Mouse (Mus musculus): Measurements from ENCODE around the gene Agk. TPM values are rescaled to one million over a fixed set of nuclear protein-coding genes. Genes with fewer than 3 reads are reported as not detected.

The Agk gene
- polyA plus RNA-seq, 1 experiment = 11.0 TPM

GRCm38 (mm10) chr6:40438936-40439335 lies 114.0 kb downstream of the Agk start, which contains the start of gene Wee2:
TSS of gene Wee2 (plus strand) at chr6:40439088.
- TF ChIP-seq FOSL1 (IDR thresholded peaks at IDR 0.05; ENCODE audit: insufficient read depth, low read length, poor library complexity, severe bottlenecking) (no peak), MYOD1 (IDR thresholded peaks at IDR 0.05; ENCODE audit: control insufficient read depth, insufficient read length, low read depth) (no peak), USF1 (IDR thresholded peaks at IDR 0.05; ENCODE audit: low read depth) (no peak), CEBPB (IDR thresholded peaks at IDR 0.05; ENCODE audit: low read depth) (no peak)
- H3K79me3 ChIP-seq (ENCODE audit: low read depth) = no peaks in the 10 kb centered on the region
- no peak within 1 kb of the TSS for H3K4me3 ChIP-seq (ENCODE audit: insufficient read depth, poor library complexity, severe bottlenecking)
- H3K27me3 ChIP-seq (ENCODE audit: control insufficient read depth, insufficient read depth, insufficient read length) = peaks cover 15% of the 10 kb centered on the region
- H3K79me2 ChIP-seq (ENCODE audit: control insufficient read depth, insufficient read depth) = no peaks in the 10 kb centered on the region
- no peak within 1 kb of the TSS for H3ac ChIP-seq (ENCODE audit: control insufficient read depth, insufficient read length, low read depth)
- no peaks in the 10 kb centered on the region for H3K36me3 ChIP-seq (ENCODE audit: control insufficient read depth, insufficient read depth)

- Histone ChIP-seq H3K79me3 (ENCODE audit: low read depth) (no peaks in the 10 kb centered on the region), H3K27me3 (ENCODE audit: control insufficient read depth, insufficient read depth, insufficient read length) (peaks cover 15% of the 10 kb centered on the region), H3K36me3 (ENCODE audit: control insufficient read depth, insufficient read depth) (no peaks in the 10 kb centered on the region), H3K79me2 (ENCODE audit: control insufficient read depth, insufficient read depth) (no peaks in the 10 kb centered on the region), H3K4me3 (ENCODE audit: insufficient read depth, poor library complexity, severe bottlenecking) (no peak overlapping the region), H3ac (ENCODE audit: control insufficient read depth, insufficient read length, low read depth) (no peak overlapping the region)
- TF ChIP-seq MAX (IDR thresholded peaks at IDR 0.05) (no peak), CEBPB (IDR thresholded peaks at IDR 0.05; ENCODE audit: low read depth) (no peak), MYOD1 (IDR thresholded peaks at IDR 0.05; ENCODE audit: control insufficient read depth, insufficient read length, low read depth) (no peak), USF1 (IDR thresholded peaks at IDR 0.05; ENCODE audit: low read depth) (no peak), MYOG (IDR thresholded peaks at IDR 0.05; ENCODE audit: control insufficient read depth, extremely low read depth, insufficient read length) (no peak), CTCF (IDR thresholded peaks at IDR 0.05; ENCODE audit: control insufficient read depth, insufficient read depth, insufficient read length) (no peak), FOSL1 (IDR thresholded peaks at IDR 0.05; ENCODE audit: insufficient read depth, low read length, poor library complexity, severe bottlenecking) (no peak)
These were observed 114.8 kb downstream of the Agk start for GRCm38 (mm10) chr6:40439731-40440130.

GRCm38 (mm10) chr6:40441276-40441675 lies 116.3 kb downstream of the Agk start:
- H3ac ChIP-seq (ENCODE audit: control insufficient read depth, insufficient read length, low read depth) = no peak overlapping the region
- H3K79me2 ChIP-seq (ENCODE audit: control insufficient read depth, insufficient read depth) = no peaks in the 10 kb centered on the region
- no peaks in the 10 kb centered on the region for H3K36me3 ChIP-seq (ENCODE audit: control insufficient read depth, insufficient read depth)
- H3K79me3 ChIP-seq (ENCODE audit: low read depth) = no peaks in the 10 kb centered on the region
- H3K4me3 ChIP-seq (ENCODE audit: insufficient read depth, poor library complexity, severe bottlenecking) = no peak overlapping the region
- H3K27me3 ChIP-seq (ENCODE audit: control insufficient read depth, insufficient read depth, insufficient read length) = peaks cover 22% of the 10 kb centered on the region
- no peak for TF ChIP-seq MAX (IDR thresholded peaks at IDR 0.05)
- TF ChIP-seq CEBPB (IDR thresholded peaks at IDR 0.05; ENCODE audit: low read depth) = no peak
- no peak for TF ChIP-seq FOSL1 (IDR thresholded peaks at IDR 0.05; ENCODE audit: insufficient read depth, low read length, poor library complexity, severe bottlenecking)
- TF ChIP-seq USF1 (IDR thresholded peaks at IDR 0.05; ENCODE audit: low read depth) = no peak
- TF ChIP-seq CTCF (IDR thresholded peaks at IDR 0.05; ENCODE audit: control insufficient read depth, insufficient read depth, insufficient read length) = no peak
- TF ChIP-seq MYOG (IDR thresholded peaks at IDR 0.05; ENCODE audit: control insufficient read depth, extremely low read depth, insufficient read length) = no peak
- no peak for TF ChIP-seq MYOD1 (IDR thresholded peaks at IDR 0.05; ENCODE audit: control insufficient read depth, insufficient read length, low read depth)

DNA sequence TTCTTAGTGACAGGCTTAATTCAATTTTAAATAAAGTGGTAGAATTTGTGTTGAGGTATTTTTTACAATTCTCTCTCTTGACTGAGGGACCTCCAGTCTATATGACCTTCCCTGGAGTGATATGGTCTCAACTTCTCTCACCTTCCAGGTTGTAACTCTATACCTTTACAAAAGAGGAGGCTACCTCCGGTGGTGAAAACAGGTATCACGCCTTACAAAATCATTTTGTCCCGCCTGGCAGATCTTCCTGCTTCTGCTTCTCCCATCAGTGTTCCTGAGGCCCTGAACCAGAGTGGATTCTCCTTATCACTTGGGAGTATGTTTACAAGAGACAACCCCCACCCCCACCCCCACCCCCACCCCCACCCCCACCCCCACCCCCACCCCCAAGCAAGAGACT lies 116.8 kb downstream of the Agk start:
- no peaks in the 10 kb centered on the region for H3K79me2 ChIP-seq (ENCODE audit: control insufficient read depth, insufficient read depth)
- no peaks in the 10 kb centered on the region for H3K79me3 ChIP-seq (ENCODE audit: low read depth)
- TF ChIP-seq MYOD1 (IDR thresholded peaks at IDR 0.05; ENCODE audit: control insufficient read depth, insufficient read length, low read depth) (no peak), CTCF (IDR thresholded peaks at IDR 0.05; ENCODE audit: control insufficient read depth, insufficient read depth, insufficient read length) (no peak), MYOG (IDR thresholded peaks at IDR 0.05; ENCODE audit: control insufficient read depth, extremely low read depth, insufficient read length) (no peak), FOSL1 (IDR thresholded peaks at IDR 0.05; ENCODE audit: insufficient read depth, low read length, poor library complexity, severe bottlenecking) (no peak), MAX (IDR thresholded peaks at IDR 0.05) (no peak), USF1 (IDR thresholded peaks at IDR 0.05; ENCODE audit: low read depth) (no peak), CEBPB (IDR thresholded peaks at IDR 0.05; ENCODE audit: low read depth) (no peak)
- H3K4me3 ChIP-seq (ENCODE audit: insufficient read depth, poor library complexity, severe bottlenecking) = no peak overlapping the region
- peaks cover 26% of the 10 kb centered on the region for H3K27me3 ChIP-seq (ENCODE audit: control insufficient read depth, insufficient read depth, insufficient read length)
- H3K36me3 ChIP-seq (ENCODE audit: control insufficient read depth, insufficient read depth) = no peaks in the 10 kb centered on the region
- no peak overlapping the region for H3ac ChIP-seq (ENCODE audit: control insufficient read depth, insufficient read length, low read depth)

DNA sequence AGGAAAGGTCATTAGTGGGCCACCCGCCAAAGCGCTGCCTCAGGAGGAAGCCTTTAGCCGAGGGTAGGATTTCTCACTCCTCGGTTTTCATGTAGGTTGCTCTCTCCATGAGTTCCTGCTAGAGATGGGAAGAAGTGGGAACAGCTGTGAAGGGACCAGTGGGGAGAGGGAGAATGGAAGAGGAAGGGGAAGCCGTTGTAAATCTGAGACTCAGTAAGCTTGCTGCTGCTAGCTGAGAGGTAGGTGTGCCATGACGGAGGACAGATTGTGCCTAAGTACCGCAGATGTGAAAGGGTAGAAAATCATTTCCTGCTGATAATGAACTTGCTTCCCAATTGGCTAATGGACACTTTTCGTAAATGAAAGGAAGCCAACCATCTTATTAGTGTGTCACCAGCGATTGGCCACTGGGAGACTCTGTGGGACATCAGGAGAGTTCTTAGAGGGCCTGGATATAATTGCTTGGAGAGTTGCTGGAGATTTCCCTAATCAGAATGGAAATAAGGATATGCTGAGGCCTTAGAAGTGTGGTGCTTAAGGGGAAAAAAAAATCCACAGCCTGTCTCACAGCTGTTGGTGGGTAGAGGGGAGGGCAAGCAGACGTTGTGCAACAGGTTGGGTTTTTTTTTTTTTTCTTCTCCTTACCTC lies 118.4 kb downstream of the Agk start:
- Histone ChIP-seq H3K79me3 (ENCODE audit: low read depth) (no peaks in the 10 kb centered on the region), H3K79me2 (ENCODE audit: control insufficient read depth, insufficient read depth) (no peaks in the 10 kb centered on the region), H3K4me3 (ENCODE audit: insufficient read depth, poor library complexity, severe bottlenecking) (no peak overlapping the region), H3K27me3 (ENCODE audit: control insufficient read depth, insufficient read depth, insufficient read length) (peaks cover 27% of the 10 kb centered on the region), H3ac (ENCODE audit: control insufficient read depth, insufficient read length, low read depth) (no peak overlapping the region), H3K36me3 (ENCODE audit: control insufficient read depth, insufficient read depth) (no peaks in the 10 kb centered on the region)
- no peak for TF ChIP-seq USF1 (IDR thresholded peaks at IDR 0.05; ENCODE audit: low read depth)
- TF ChIP-seq FOSL1 (IDR thresholded peaks at IDR 0.05; ENCODE audit: insufficient read depth, low read length, poor library complexity, severe bottlenecking) = no peak
- no peak for TF ChIP-seq MYOG (IDR thresholded peaks at IDR 0.05; ENCODE audit: control insufficient read depth, extremely low read depth, insufficient read length)
- TF ChIP-seq MAX (IDR thresholded peaks at IDR 0.05) = no peak
- TF ChIP-seq CEBPB (IDR thresholded peaks at IDR 0.05; ENCODE audit: low read depth) = no peak
- no peak for TF ChIP-seq CTCF (IDR thresholded peaks at IDR 0.05; ENCODE audit: control insufficient read depth, insufficient read depth, insufficient read length)
- TF ChIP-seq MYOD1 (IDR thresholded peaks at IDR 0.05; ENCODE audit: control insufficient read depth, insufficient read length, low read depth) = no peak

Other genes with a start within 250 kb of the Agk start
- 0.82 TPM for gene E330009J07Rik, start 111.0 kb downstream of the Agk start, polyA plus RNA-seq (2012; fragmentation: generic; extraction: Trizol)
- not detected for gene Wee2, start 113.9 kb downstream of the Agk start, polyA plus RNA-seq (2012; fragmentation: generic; extraction: Trizol)
- 40.5 TPM for gene Ssbp1, start 146.2 kb downstream of the Agk start, polyA plus RNA-seq (2012; fragmentation: generic; extraction: Trizol)
- not detected for gene Tas2r137, start 166.1 kb downstream of the Agk start, polyA plus RNA-seq (2012; fragmentation: generic; extraction: Trizol)
- not detected for gene Tas2r108, start 168.4 kb downstream of the Agk start, polyA plus RNA-seq (2012; fragmentation: generic; extraction: Trizol)
- gene Prss37, start 194.3 kb downstream of the Agk start, polyA plus RNA-seq (2012; fragmentation: generic; extraction: Trizol) = not detected
- not detected for gene Olfr461, start 229.9 kb downstream of the Agk start, polyA plus RNA-seq (2012; fragmentation: generic; extraction: Trizol)
- not detected for gene Olfr460, start 244.3 kb downstream of the Agk start, polyA plus RNA-seq (2012; fragmentation: generic; extraction: Trizol)